Mouse (Mus musculus): ENCODE data around the gene Iqcb1.

Iqcb1 gene

DNA sequence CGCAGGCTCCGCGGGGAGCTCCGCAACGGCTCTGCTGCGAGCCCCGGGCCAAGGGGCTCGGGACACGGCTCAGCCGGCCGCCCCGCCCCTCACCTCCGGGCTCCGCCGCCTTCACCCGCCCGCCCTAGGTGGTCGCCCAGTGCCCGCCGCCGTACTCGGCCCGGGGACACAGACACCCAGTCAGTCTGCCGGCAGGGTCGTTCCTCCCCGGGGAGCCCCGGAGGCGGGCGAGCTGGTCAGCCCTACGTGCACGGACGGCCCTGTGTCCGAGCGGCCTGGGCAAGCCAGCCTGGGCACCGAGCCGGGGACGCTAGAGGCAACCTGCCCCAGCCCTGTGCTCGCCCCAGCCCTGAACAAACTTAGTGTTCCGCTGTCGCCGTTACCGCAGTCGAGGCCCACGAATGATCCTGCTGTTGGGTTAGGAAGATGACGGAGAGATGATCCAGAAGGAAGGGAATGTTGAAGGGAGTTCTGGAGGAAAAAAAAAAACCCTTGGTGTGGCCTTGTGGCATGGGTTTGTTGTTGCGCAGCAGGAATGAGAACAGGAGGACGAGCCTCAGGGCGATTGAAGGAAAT, 47.2 kb downstream of the Iqcb1 start:
- DNase-seq (ENCODE audit: low spot score), result peak; percentile 51

DNA sequence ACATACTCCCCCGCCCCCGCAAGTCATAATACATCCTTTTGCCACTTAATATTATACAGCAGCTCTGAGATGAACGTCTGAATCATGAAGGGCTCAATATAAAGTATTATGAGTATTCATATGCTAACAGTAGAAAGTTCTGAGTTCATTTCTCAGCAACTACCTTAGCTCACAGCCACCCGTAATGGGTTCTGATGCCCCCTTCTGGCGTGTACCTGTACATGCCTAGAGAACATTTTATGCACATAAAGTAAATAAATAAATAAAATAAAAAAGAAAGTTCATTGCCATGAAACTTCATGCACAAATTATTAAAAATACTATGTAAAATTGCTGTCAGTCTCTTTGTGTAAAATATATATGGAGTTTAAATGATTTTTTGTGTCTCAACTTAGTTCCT, 49.1 kb downstream of the Iqcb1 start:
- no peak for DNase-seq (ENCODE audit: low spot score)

- DNase-seq (ENCODE audit: low spot score), result no peak
These were observed 54.7 kb downstream of the Iqcb1 start for GRCm38 (mm10) chr16:36882737-36883343.

GRCm38 (mm10) chr16:36884881-36885280, 56.7 kb downstream of the Iqcb1 start:
- DNase-seq (ENCODE audit: low spot score), result no peak

DNA sequence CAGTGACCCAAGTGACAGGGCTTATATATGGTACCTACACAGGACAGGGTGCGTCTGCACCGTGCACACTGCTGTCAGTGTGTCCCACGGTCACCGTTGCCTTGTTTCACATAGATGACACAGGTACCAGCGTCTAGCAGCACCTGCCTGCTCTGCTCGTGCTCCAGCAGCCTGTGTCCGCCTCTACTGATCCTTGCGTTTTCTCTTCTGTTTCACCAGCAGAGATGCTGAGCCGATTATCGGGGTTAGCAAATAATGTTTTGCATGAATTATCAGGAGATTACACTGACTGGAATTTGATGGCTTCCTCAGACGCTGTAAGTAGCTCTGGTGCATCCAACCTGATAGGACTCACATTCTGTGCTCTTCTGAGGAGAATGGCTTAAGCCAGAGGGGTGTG, 57.7 kb downstream of the Iqcb1 start:
- no peak for DNase-seq (ENCODE audit: low spot score)

DNA sequence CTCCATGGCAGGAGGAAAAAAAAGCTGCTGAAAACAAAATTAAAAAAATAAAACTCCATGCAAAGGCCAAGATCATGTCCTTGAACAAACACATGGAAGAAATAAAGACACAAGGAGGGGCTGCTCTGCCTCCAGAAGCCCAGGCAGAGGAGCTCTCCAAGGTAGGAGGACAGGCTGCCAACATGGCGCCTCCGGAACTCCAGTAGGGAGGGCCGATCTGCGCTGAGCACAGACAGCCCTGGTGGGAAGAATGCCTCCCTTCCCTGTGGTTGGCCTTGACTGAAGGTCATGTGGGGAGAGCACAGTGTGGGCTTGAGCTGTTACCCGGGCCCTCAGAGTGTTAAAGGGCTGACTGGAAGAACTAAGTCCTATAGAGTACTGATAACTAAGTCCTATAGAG, 59.4 kb downstream of the Iqcb1 start:
- DNase-seq (ENCODE audit: low spot score), result no peak

DNA sequence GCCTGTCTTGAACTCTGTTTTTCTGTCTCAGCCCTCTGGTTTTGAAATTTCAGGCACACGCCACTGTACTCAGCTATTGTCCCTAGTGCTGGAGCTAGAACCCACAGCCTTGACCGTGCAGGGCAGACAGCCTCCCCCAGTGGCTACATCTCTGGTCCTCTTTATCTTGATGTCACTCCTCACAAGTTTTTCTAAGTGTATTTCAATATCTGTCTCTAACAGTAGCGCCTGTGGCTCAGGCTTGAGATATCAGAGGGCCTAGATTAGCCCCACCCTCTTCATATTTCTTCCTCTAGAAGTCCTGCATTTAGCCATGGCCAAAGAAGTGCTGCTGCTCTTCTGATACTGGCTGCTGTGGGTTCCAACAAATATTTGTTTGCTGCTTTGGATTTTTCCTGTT, 62.4 kb downstream of the Iqcb1 start:
- DNase-seq (ENCODE audit: low spot score), result no peak

DNA sequence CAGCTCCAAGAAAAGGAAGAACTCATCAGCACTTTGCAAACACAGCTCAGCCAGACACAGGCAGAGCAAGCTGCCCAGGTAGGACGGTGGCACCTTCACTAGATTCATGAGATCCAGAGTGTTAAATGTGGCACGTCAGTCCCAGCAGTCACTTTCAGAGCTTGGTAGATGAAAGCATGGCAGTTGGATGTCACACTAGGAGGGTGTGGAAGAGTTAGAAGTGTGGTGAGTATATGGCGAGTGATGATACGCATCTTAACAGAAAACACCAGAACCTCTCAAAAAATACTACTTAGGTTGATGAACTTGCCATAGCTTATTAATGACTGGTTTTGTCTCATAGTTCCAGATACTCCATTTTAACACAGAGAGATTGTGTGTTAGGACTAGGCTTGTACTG, 63.2 kb downstream of the Iqcb1 start:
- DNase-seq (ENCODE audit: low spot score), result no peak

- DNase-seq (ENCODE audit: low spot score), result no peak
These were observed 65.1 kb downstream of the Iqcb1 start for GRCm38 (mm10) chr16:36893317-36893716.

DNA sequence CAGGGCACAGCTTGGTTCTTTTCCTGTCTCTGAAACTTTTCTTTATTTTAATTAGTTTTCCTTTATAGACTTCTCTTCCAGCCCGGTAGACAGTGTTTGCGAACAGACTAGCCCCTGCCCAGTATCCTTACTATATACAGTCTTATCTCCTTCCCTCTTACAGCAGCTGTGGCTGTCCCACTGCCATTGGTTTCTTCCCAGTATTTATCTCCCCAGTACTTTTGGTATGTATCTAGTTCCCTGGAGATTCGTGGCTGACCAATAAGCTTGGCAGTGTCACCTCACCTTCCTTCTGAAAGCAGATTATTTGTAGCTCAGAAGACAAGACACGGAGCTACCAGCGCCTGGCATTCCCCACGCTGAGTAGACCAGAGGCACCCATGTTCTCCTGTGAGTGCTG, 68.5 kb downstream of the Iqcb1 start:
- DNase-seq (ENCODE audit: low spot score), result no peak

DNA sequence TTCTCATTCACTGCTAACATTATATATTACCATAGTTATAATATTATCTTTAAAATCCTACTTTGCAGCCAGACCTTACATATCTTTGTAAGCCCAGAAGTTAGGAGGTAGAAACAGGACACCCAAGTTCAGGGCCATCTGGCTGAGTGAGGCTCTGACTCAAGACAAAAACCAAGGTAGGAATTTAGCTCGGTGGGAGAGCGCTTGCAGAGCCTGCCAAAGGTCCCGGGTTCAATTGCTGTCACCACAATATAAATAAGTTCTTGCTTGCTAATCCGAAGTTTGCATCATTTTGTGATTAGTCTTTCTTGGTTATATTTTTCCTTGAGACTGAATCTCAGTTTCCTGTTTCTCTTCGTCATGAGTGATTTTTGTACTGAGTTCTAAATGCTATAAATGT, 75.0 kb downstream of the Iqcb1 start:
- DNase-seq (ENCODE audit: low spot score), result no peak

GRCm38 (mm10) chr16:36911909-36912308, 83.7 kb downstream of the Iqcb1 start:
- DNase-seq (ENCODE audit: low spot score), result no peak

GRCm38 (mm10) chr16:36912311-36912710, 84.1 kb downstream of the Iqcb1 start:
- DNase-seq (ENCODE audit: low spot score), result no peak

DNA sequence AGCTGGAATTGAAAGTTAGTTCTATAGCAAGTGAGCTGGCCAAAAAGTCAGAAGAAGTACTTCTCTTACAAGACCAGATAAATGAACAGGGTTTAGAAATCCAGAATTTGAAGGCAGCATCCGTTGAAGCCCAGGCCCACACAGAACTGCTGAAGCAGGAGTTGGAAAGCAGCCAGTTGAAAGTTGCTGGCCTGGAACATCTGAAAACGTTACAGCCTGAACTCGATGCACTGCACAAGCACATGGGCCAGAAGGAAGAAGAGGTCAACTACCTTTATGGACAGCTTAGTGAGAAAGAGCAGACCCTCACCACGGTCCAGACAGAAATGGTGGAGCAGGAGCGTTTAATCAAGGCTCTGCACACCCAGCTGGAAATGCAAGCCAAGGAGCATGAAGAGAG, 86.0 kb downstream of the Iqcb1 start:
- DNase-seq (ENCODE audit: low spot score), result no peak

DNA sequence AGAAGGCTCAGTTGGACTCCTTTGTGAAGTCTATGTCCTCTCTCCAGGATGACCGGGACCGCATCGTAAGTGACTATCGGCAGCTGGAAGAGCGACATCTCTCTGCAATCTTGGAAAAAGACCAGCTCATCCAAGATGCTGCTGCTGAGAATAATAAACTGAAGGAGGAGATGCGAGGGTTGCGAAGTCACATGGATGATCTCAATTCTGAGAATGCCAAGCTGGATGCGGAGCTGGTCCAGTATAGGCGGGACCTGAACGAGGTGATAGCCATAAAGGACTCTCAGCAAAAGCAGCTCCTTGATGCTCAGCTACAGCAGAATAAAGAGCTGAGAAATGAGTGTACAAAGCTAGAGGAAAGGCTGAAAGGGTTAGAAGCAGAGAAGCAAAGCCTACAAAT, 90.3 kb downstream of the Iqcb1 start:
- no peak for DNase-seq (ENCODE audit: low spot score)

DNA sequence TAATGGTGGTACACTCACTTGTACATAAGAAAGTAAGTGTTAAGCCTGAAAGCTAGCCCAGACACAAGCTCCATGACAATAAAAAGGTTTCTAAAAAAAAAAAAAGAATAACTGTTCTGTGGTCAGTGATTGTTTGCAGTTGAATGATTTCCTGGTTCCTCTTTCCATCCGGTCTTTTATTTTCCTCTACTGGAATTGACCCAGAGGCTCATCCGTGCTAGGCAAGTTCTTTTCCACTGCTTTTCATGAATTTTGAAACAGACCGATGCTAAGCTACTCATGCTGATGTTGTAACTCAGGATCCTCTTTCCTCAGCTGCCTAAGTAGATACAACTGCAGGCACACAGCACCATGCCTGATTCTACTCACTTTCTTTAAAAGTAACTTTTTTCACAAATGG, 92.2 kb downstream of the Iqcb1 start:
- DNase-seq (ENCODE audit: low spot score), result no peak

GRCm38 (mm10) chr16:36921067-36921613, 93.0 kb downstream of the Iqcb1 start:
- no peak for DNase-seq (ENCODE audit: low spot score)

DNA sequence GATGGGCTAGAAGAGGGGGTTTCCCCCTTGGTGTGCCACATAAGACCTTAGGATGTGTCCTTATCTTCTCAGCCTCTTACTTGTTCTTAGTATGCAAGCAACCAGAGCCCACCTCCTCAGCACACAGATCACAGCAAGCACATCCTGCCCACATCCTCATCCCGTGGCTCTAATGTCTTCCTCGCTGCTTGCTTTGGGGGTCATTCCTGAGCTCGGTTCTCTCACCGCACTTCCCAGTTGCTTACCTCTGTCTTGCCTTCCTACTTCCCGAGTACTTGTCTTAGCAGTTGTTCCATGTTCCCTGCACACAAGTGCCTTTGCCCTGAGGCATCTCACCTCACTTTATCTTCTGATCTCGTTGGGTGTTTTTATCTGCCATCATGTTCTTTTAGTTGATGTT, 93.8 kb downstream of the Iqcb1 start:
- no peak for DNase-seq (ENCODE audit: low spot score)

Measured in MN1 (cell line).